Mouse (Mus musculus): ENCODE results near the gene Fam107a.

The Fam107a gene

GRCm38 (mm10) chr14:8256881-8257280, 60.9 kb downstream of the Fam107a start:
- in situ Hi-C loops (cut with MboI, MseI): no loop called here

GRCm38 (mm10) chr14:8256072-8256471, 61.8 kb downstream of the Fam107a start:
- in situ Hi-C loops (cut with MboI, MseI): no loop called here

DNA sequence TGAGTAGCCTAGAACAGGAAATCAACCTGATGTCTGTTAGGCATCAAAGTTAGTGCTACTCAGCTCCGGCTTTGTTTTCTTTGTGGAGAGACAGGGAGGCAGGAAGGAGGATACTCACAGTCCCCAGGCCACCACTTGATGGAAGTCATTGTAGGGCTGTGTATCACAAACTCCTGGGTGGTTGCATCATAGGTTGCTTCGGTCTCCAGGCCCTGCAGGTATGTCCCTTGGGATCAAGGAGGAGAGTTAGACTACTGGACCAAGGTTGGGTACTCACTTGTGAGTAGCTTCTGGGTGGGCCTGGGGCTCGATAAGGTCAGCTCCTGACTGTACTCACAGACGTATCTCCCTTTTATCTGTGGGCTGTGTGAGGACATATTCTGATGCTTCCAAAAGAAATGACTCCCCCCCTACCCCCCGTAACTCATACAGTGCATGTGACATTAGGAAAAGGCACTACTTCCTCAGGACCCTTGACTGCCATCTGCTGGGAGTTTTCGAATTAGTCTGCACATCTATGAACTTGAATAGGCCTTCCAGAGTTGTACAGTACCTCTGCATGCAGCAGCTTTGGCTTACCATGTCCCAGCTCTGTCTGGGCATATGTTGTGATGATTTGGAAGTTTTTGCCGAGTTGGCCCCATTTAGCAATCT, 62.6 kb downstream of the Fam107a start:
- in situ Hi-C loops (cut with MboI, MseI): no loop called here

- in situ Hi-C loops (cut with MboI, MseI): no loop called here
These were observed 66.4 kb downstream of the Fam107a start for GRCm38 (mm10) chr14:8251330-8251885.

- in situ Hi-C loops (cut with MboI, MseI): no loop called here
These were observed 67.5 kb downstream of the Fam107a start for GRCm38 (mm10) chr14:8250141-8250871.

- in situ Hi-C loops (cut with MboI, MseI): no loop called here
These were observed 68.6 kb downstream of the Fam107a start for GRCm38 (mm10) chr14:8249206-8249605.

- in situ Hi-C loops (cut with MboI, MseI): no loop called here
These were observed 70.9 kb downstream of the Fam107a start for GRCm38 (mm10) chr14:8246878-8247277.

Data from T-helper 1 cell (primary cell).